Comparison of ENCODE assay signal across 9 mouse cellular contexts in the genomic region with DNA sequence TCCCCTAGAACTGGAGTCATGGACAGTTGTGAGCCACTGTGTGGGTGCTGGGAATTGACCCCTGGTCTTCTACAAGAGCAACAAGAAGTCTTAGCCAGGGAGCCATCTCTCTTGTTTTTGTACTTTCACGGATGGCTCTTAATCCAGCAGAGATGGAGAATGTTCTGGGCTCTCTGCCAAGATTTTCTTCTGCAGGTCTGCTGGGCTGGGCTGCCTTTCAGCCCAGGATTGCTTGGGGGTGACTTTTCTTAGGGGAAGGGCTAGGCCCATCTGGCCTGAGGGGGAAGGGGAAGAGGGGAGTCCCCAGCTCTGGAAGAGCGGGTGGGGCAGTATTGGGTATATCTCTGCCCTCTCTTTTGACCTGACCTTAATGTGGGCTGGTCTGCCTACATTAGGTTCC. TPM values are rescaled to one million over a fixed set of nuclear protein-coding genes. Genes with fewer than 3 reads are reported as not detected.
DNase-seq lines count a peak whose midpoint lies in the region; ATAC-seq lines count a peak whose summit lies in the region.
"Had no signal": no experiment of that assay in that cellular context is flagged by ENCODE, and none has a peak within 500 bp of the region (broad histone marks: within the 10 kb centered on the region; RNA-seq: fewer than 3 reads in every experiment).

No protein-coding gene starts in this region.

- intact Hi-C loops in left cerebral cortex, postnatal 14 days (cut with DNase I) = no loop called here

- H3K4me1 ChIP-seq in embryonic facial prominence, embryonic 12.5 days = peaks cover 23% of the 10 kb centered on the region; the same call in 1 of the 2 replicates
- peaks cover 12% of the 10 kb centered on the region for H3K4me1 ChIP-seq in embryonic facial prominence, embryonic 10.5 days
- peaks cover 39% of the 10 kb centered on the region for H3K4me1 ChIP-seq in neural tube, embryonic 13.5 days (replicated peaks)
- H3K4me1 ChIP-seq in heart, embryonic 12.5 days (replicated peaks) = peaks cover 63% of the 10 kb centered on the region

- no peak overlapping the region for H3K4me3 ChIP-seq in embryonic facial prominence, embryonic 12.5 days
- no peak overlapping the region for H3K4me3 ChIP-seq in embryonic facial prominence, embryonic 10.5 days
- no peak overlapping the region for H3K4me3 ChIP-seq in neural tube, embryonic 13.5 days
- no peak overlapping the region for H3K4me3 ChIP-seq in heart, embryonic 12.5 days

- ATAC-seq in embryonic facial prominence, embryonic 12.5 days (ENCODE audit: insufficient number of reproducible peaks, insufficient read depth, low FRiP score, low TSS enrichment) = 0 out of 2 replicates have a peak, but pooled peaks have one; percentile 28
- ATAC-seq in neural tube, embryonic 13.5 days (ENCODE audit: low read depth) = 0 out of 2 replicates have a peak, but pooled peaks have one; percentile 30
- peak; percentile 26; the same call in 1 of the 2 replicates for ATAC-seq in heart, embryonic 12.5 days (ENCODE audit: insufficient number of reproducible peaks, low FRiP score)

- H3K27ac ChIP-seq in embryonic facial prominence, embryonic 12.5 days = peak overlapping the region; percentile 63
- H3K27ac ChIP-seq in embryonic facial prominence, embryonic 10.5 days (replicated peaks) = no peak overlapping the region
- H3K27ac ChIP-seq in neural tube, embryonic 13.5 days (replicated peaks) = peak overlapping the region; percentile 65
- H3K27ac ChIP-seq in heart, embryonic 12.5 days (ENCODE audit: poor library complexity, severe bottlenecking) = peak overlapping the region; percentile 80

- 48% methylated on average over 2 of the region's 2 CpGs for WGBS in embryonic facial prominence, embryonic 12.5 days
- 70% methylated on average over 2 of the region's 2 CpGs for WGBS in embryonic facial prominence, embryonic 10.5 days
- WGBS in neural tube, embryonic 13.5 days = 45% methylated on average over 2 of the region's 2 CpGs
- 27% methylated on average over 2 of the region's 2 CpGs for WGBS in heart, embryonic 12.5 days

- H3K36me3 ChIP-seq in embryonic facial prominence, embryonic 12.5 days = peaks cover 13% of the 10 kb centered on the region
- peaks cover 26% of the 10 kb centered on the region for H3K36me3 ChIP-seq in embryonic facial prominence, embryonic 10.5 days (replicated peaks)
- H3K36me3 ChIP-seq in neural tube, embryonic 13.5 days = peaks cover 11% of the 10 kb centered on the region; the same call in 1 of the 2 replicates
- H3K36me3 ChIP-seq in heart, embryonic 12.5 days = peaks cover 22% of the 10 kb centered on the region

- no peak overlapping the region for H3K4me2 ChIP-seq in embryonic facial prominence, embryonic 12.5 days (replicated peaks)
- H3K4me2 ChIP-seq in neural tube, embryonic 13.5 days = no peak overlapping the region
- H3K4me2 ChIP-seq in heart, embryonic 12.5 days = 0 out of 2 replicates have a peak overlapping the region, but pooled peaks have one; percentile 7

- H3K9ac ChIP-seq in embryonic facial prominence, embryonic 12.5 days = no peak overlapping the region
- H3K9ac ChIP-seq in neural tube, embryonic 13.5 days = no peak overlapping the region
- no peak overlapping the region for H3K9ac ChIP-seq in heart, embryonic 12.5 days

- no peak for DNase-seq in embryonic facial prominence, embryonic 10.5 days (ENCODE audit: low spot score)
- no peak for DNase-seq in neural tube, embryonic 10.5 days (ENCODE audit: extremely low spot score, low spot score)
- peak; percentile 65 to 70 for DNase-seq in left cerebral cortex, postnatal 14 days (ENCODE audit: low spot score in 2 of 2)
- no peak for DNase-seq in T-cell, adult 2 months (ENCODE audit: low spot score)
- no peak for DNase-seq in frontal cortex, postnatal 10 days (ENCODE audit: low spot score in 2 of 2)

- H3K27me3 ChIP-seq in embryonic facial prominence, embryonic 12.5 days = no peaks in the 10 kb centered on the region
- H3K27me3 ChIP-seq in embryonic facial prominence, embryonic 10.5 days (replicated peaks; ENCODE audit: low read depth, poor library complexity, severe bottlenecking) = no peaks in the 10 kb centered on the region
- no peaks in the 10 kb centered on the region for H3K27me3 ChIP-seq in neural tube, embryonic 13.5 days
- H3K27me3 ChIP-seq in heart, embryonic 12.5 days (replicated peaks) = no peaks in the 10 kb centered on the region
- H3K27me3 ChIP-seq: CH12.LX had no signal

- H3K9me3 ChIP-seq in embryonic facial prominence, embryonic 12.5 days = no peaks in the 10 kb centered on the region
- H3K9me3 ChIP-seq in embryonic facial prominence, embryonic 10.5 days = no peaks in the 10 kb centered on the region
- H3K9me3 ChIP-seq in neural tube, embryonic 13.5 days = no peaks in the 10 kb centered on the region
- H3K9me3 ChIP-seq in heart, embryonic 12.5 days (replicated peaks) = no peaks in the 10 kb centered on the region

RNA-seq across cellular contexts. Expression of gene Vdac1, which starts 9.9 kb away (rescaled TPM):
- 218 and 222 TPM in 2 replicates for polyA plus RNA-seq in embryonic facial prominence, embryonic 12.5 days (2016; fragmentation: Nextera tagmentation; extraction: Ambion mirVana)
- 204 and 209 TPM in 2 replicates for polyA plus RNA-seq in embryonic facial prominence, embryonic 10.5 days (2016; fragmentation: Nextera tagmentation; extraction: Ambion mirVana)
- polyA plus RNA-seq in neural tube, embryonic 13.5 days (2015; fragmentation: Nextera tagmentation; extraction: Ambion mirVana) = 296 and 366 TPM in 2 replicates
- polyA plus RNA-seq in heart, embryonic 12.5 days (2016; fragmentation: Nextera tagmentation; extraction: Ambion mirVana) = 423 and 426 TPM in 2 replicates
- 100 to 1,000 TPM; 606 to 617 TPM for total RNA-seq in left cerebral cortex, postnatal 14 days (2021)

RNA-seq across cellular contexts. Expression of gene 9530068E07Rik, which starts 25.7 kb away (rescaled TPM):
- 184 and 193 TPM in 2 replicates for polyA plus RNA-seq in embryonic facial prominence, embryonic 12.5 days (2016; fragmentation: Nextera tagmentation; extraction: Ambion mirVana)
- polyA plus RNA-seq in embryonic facial prominence, embryonic 10.5 days (2016; fragmentation: Nextera tagmentation; extraction: Ambion mirVana) = 165 and 169 TPM in 2 replicates
- polyA plus RNA-seq in neural tube, embryonic 13.5 days (2015; fragmentation: Nextera tagmentation; extraction: Ambion mirVana) = 123 and 147 TPM in 2 replicates
- polyA plus RNA-seq in heart, embryonic 12.5 days (2016; fragmentation: Nextera tagmentation; extraction: Ambion mirVana) = 234 and 246 TPM in 2 replicates
- total RNA-seq in left cerebral cortex, postnatal 14 days (2021) = 10 to 100 TPM; 71.7 to 77.3 TPM

Comparison
In these comparisons a context has a peak if more than half of its experiments do, and no peak if none do; other contexts are left out.
1. DNase-seq: peak in left cerebral cortex, postnatal 14 days (2 of 2); none in embryonic facial prominence, embryonic 10.5 days (single experiment), neural tube, embryonic 10.5 days (single experiment), T-cell, adult 2 months (single experiment) and frontal cortex, postnatal 10 days (0 of 2).
2. Peak in every context shown above with its lines, with median percentiles within 50 percentile points of each other: ATAC-seq.